Mouse (Mus musculus): Measurements from ENCODE around the gene Spx.
A peak's percentile ranks its signal among the peaks of the same experiment; 100 is the strongest.

Spx gene

GRCm38 (mm10) chr6:142412906-142413491 is at the start of gene Spx:
TSS of gene Spx (plus strand) at chr6:142413441.
- no peak for DNase-seq (ENCODE audit: low read depth, low spot score)

GRCm38 (mm10) chr6:142365742-142366472 is 47.3 kb upstream of the Spx start:
- no peak for DNase-seq (ENCODE audit: low read depth, low spot score)

DNA sequence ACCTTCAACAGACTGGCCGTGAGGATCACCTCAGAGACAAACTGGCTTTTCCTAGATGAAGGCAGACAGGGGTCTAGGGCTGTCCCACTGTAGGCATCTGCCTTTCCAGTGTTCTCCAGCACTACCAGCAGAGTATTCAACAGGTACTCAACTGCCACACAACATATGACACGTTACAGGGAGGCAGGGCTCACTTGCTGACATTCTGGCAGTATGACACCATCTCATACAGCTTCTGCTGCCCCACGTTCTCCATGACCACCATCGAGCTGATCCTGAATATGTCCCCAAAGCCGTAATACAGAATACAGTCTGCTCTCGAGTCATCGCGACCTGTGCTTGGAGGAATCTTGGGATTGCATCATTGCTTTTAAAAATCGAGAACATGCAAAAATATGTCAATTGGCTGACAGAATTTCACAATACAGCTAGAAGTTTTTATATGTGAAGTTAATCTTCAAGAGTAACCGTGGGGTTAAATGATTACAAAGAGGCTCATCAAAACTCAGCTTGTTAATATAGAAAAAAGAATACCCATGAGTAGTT is 46.7 kb upstream of the Spx start:
- DNase-seq (ENCODE audit: low read depth, low spot score): no peak

DNA sequence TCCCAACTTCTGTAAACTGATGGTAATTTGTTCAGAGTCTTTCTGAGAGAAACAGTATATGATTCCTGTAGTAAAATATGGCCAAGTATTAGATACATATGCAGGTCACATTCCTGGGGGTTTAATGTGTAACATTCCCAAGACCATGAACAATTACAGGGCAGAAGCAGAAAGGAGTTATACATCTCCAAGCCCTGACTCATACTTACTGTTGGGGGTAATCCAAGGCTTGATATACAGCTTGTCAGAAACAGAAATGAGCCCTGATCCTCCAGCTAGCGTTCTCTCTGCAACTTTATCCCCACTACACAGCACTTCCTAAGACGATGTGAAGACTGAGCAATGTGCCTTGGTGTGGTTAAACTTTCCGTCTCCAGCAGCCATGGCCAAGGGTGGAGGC is 45.7 kb upstream of the Spx start:
- DNase-seq (ENCODE audit: low read depth, low spot score): no peak

- no peak for DNase-seq (ENCODE audit: low read depth, low spot score)
These were observed 43.7 kb upstream of the Spx start for GRCm38 (mm10) chr6:142369568-142369967.

- no peak for DNase-seq (ENCODE audit: low read depth, low spot score)
These were observed 36.2 kb upstream of the Spx start for GRCm38 (mm10) chr6:142377081-142377480.

DNA sequence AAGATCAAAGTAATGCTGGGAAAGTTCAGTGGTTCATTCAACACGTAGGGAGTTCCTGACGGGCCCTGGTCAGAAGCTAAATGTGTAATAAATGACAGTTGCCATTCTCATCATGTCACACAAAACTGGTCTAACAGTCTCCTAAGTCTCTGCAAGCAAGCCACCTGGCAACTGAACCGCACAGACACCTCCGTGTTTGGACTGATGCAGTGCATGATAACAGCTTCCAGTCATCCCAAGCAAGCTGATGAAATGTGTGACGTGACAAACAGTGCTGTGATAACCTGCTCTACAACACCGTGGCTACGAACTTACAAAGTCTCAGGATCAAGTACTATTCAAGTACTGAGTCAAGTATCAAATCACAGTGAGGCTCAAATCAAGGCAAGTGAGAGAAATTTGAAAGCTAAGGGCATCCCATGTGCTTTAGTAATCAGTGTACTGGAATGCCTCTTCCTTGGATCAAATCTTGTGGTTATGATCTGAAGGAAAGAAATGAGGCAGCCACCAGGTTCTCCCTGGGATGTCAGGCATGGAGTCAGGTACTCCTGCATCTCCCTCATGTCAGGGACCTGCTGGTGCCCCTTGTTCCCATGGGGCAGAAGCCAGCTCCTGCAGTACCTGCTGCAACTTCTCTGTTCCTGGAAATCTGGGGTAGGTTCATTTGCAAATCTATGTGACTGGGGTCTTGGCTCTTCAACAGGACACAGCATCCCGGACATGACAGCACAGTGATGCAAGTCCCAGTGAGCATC is 34.5 kb upstream of the Spx start:
- no peak for DNase-seq (ENCODE audit: low read depth, low spot score)

DNA sequence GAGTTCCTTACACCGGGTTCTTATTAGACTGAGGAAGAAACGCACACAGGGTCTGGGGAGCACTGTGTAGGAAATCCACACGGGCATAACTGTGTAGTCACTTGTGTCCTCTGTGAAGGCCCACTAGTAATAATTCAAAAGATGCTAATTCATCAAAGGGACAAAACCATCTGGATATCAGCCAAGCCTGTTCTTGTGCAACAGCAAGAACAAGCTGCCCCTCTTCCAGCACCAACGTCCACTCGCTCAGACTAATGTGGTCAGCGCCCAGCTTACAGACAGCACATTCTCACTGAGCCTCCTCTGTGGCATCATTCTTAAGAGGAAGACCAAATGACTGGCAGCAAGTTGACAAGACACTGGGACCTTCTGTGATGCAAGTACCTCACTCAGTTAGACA is 33.3 kb upstream of the Spx start:
- no peak for DNase-seq (ENCODE audit: low read depth, low spot score)

DNA sequence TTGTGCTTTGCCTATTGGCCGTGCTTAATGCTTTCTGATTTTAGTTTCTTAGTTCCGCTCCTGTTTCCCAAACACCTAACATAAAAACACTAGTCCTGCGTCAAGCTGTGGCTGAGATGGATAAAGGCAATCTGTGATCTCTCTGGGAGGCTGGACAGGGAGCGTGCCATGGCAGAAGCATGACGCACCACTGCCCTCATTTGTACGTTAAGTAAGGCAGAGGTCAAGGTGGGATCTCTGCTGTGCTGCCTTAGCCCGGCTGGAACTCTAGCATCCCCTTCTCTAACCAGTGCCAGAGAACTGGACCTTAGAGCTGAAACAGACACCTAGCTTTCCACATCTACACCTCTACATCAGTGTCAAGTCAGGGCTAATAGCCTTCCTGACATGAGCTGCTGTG is 31.6 kb upstream of the Spx start:
- no peak for DNase-seq (ENCODE audit: low read depth, low spot score)

GRCm38 (mm10) chr6:142384521-142384920 is 28.7 kb upstream of the Spx start:
- no peak for DNase-seq (ENCODE audit: low read depth, low spot score)

DNA sequence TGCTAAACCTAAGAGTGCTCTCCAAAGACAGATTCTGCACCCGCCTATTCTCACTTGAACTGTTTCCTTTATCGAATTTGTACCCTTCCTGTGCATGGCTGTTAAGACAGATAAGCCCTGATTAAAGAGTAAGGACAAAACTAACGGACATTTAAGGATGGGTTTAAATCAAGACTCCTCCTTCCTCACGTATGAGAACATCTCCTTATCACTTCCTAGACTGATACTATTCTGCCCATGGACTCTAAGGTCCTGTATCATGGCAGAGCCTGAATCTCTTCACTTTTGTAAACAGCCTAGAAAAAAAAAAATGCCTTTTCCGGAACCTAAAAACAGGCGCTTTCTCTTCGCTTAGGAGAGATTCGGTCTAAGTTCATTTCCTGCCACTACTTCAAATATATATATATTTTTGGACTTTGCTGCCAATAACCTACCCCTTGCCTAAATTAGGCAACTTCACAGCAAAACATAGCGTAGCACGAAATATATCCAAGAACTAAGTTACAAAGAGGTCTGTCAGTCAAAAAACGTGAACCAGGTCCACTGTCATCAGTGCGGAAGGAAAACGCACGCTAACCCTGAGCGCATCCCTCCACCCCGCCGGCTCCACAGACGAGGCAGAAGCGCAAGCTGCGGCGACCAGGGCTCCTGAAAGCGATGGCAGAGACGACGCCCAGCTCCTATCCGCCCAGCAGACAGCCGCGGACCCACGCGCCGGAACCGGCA is 26.8 kb upstream of the Spx start:
- no peak for DNase-seq (ENCODE audit: low read depth, low spot score)

- DNase-seq (ENCODE audit: low read depth, low spot score): peak; percentile 96
These were observed 26.1 kb upstream of the Spx start, which contains the start of the genes Recql and Golt1b for GRCm38 (mm10) chr6:142387011-142387754. TSS of gene Recql (minus strand) at chr6:142387087. TSS of gene Golt1b (plus strand) at chr6:142387221.

DNA sequence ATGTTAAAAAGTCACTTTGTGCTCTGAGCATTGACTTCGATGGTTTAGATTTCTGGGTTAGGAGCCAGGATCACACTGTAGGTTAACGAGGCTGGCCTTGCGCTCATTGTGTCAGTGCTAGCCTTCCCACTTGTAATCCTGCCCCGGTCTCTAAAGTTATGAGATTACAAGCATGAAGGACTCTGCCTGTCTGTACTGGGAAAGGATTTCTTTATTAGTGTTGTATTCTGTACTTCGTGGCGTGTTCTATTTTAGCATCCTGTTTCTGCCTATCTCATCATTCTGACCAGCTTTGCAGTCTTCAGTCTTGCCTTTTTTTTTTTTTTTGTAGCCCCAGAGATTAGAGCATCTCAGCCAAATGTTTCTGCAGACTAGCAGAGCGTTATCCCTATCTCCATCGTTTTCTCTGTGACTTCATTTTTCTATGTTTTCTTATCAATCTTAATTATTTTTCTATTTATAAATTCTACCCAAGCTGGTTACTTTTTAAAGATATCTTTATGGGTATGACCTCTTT is 25.4 kb upstream of the Spx start:
- no peak for DNase-seq (ENCODE audit: low read depth, low spot score)

DNA sequence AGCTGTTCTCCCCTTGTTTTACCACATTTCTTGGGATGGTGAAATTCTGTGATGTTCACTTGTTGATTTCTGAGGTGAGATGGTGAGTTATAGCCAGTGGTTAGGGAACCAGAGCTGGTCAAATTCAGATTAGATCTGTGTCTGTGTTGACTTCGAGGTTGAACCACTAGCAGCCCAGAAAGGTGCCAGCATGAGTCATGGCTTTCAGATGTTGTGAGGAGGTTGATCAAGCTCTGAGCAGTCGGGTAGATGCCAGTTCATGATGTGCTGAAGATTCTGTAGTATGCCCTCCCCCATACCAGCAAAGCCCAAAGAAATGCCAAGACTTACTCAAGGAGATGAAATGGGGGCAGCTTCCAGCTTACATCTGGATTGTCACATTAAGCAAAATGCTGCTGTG is 24.1 kb upstream of the Spx start:
- DNase-seq (ENCODE audit: low read depth, low spot score): no peak

DNA sequence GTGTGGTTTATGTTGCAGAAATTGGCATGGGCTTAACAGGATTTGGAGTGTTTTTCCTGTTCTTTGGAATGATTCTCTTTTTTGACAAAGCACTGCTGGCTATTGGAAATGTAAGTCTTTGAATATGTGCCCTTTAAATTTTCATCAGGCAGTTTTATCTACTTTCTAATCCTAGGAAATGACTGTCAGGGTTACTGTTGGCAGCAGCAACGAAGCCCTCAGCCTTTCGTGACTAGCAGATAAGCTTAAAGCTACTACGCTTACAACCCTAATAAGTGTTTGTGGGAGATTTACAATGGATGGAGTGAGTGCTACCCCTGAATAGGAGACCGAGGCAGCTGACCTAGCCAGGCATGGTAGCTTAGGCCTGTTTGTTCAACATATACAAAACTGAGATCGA is 20.9 kb upstream of the Spx start:
- DNase-seq (ENCODE audit: low read depth, low spot score): no peak

DNA sequence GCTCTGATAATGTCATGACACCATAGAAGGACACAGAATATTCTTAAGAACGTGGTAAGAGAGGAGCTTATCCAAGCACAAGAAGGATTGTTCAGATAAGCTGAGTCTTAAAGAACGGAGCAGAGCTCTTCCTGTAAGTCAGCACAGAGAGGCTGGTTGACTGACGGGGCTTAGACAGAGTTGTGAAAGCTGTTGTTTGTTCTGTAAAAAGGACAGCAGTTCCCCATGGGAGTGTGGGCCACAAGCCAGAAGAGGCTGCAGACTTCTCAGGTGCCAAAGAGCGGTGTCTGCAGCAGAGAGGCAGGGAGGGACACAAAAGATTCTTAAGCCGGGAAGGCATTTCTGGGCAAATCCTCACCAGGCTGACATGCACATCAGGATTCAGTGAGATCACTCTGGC is 18.6 kb upstream of the Spx start:
- DNase-seq (ENCODE audit: low read depth, low spot score): no peak

GRCm38 (mm10) chr6:142395756-142396155 is 17.5 kb upstream of the Spx start:
- no peak for DNase-seq (ENCODE audit: low read depth, low spot score)

GRCm38 (mm10) chr6:142411140-142411539 is 2.1 kb upstream of the Spx start:
- no peak for DNase-seq (ENCODE audit: low read depth, low spot score)

DNA sequence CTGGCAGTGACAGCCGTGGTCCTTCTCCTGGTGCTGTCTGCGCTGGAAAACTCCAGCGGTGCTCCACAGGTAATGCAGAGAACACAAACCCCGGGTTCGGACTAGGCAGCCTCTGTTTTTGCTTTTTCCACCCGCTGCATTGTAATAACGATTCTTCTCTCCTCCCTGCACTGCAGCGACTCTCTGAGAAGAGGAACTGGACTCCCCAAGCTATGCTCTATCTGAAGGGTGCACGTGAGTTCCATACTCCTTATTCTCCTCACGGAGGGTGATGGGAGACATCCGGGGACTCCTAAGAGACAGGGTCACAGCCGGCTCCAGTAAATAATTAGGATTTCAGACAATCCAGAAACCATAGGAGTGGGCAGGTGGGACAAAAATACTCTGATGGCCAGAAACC is 604 bp downstream of the Spx start:
- DNase-seq (ENCODE audit: low read depth, low spot score): no peak

DNA sequence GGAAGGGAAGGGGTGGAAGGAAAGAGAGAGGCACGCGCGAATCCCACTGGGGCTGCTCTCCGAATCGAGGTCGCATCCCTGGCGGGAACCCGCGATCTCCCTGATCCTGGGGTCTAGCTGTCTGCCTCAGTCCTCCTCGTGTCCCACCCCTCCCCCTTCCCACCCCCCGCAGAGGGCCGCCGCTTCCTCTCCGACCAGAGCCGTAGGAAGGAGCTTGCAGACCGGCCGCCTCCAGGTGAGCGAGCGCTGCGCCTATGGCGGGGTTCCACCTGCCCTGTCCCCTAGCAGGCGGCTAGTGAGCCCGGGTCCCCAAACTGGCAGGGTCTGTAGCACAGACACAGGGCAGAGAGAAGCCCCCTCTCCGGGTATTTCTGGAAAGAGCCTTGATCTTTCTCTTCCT is 1.4 kb downstream of the Spx start:
- no peak for DNase-seq (ENCODE audit: low read depth, low spot score)

DNA sequence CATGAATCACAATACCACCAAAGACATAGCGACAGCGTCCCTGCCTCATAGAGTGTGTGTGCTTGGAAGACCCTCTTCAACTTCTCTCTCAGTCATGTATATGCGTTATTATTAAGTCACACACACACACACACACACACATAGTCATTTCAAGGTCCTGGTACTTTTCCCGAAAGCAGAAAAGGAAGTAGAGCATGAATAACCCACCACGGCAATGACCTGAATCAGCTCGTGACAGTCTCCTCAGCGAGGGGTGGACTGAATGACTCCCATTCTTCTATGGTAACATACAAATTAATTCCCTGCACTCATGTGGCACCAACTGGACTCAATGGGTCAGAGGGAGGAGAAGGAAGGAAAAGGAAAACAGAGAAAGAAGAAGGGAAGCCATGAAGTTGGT is 11.7 kb downstream of the Spx start:
- DNase-seq (ENCODE audit: low read depth, low spot score): peak; percentile 9
